Mouse (Mus musculus): ENCODE data around the gene Klhl32.
"Not testable (repeated sequence)": the region's sequence is repeated elsewhere in the genome, so short reads cannot be mapped to it uniquely, and the experiment has no call there.

The Klhl32 gene

DNA sequence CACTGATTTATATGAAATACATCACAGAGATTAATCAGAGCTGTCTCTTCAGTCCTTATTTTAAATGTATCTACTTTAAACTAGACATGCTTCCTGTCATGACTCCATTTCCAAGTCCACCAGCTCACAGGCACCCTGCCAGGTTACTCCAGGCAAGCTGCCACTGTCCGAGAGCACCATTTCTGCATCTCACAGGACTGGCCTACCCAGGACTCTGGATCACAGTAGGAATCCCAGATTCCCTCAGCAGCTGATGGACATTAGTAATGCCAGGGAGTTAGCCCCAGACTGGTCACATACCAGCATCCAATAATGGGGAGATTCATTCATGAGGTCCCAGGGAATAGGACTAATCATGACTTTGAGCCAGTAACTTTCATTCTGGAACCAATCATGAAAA lies 54.7 kb downstream of the Klhl32 start:
- in situ Hi-C loops (cut with MboI, MseI): no loop called here

DNA sequence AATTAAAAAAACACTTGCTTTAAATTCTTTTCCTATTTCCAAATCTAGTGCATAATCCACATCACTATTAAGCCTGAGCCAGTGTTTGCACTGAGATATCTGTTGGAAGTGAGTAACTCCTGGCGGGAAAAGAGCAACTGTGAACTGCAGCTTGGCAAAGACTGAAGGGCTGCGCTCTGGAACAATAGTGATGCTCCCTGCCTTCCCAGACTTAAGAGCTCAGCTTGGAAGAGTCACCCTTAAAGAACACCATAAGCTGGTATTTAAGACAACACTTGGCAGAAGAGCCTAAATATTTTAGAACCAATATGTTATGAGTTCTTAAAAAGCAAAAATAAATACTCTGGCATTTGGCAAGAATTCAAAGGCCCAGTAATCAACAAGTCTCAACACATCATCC lies 55.7 kb downstream of the Klhl32 start:
- in situ Hi-C loops (cut with MboI, MseI): no loop called here

DNA sequence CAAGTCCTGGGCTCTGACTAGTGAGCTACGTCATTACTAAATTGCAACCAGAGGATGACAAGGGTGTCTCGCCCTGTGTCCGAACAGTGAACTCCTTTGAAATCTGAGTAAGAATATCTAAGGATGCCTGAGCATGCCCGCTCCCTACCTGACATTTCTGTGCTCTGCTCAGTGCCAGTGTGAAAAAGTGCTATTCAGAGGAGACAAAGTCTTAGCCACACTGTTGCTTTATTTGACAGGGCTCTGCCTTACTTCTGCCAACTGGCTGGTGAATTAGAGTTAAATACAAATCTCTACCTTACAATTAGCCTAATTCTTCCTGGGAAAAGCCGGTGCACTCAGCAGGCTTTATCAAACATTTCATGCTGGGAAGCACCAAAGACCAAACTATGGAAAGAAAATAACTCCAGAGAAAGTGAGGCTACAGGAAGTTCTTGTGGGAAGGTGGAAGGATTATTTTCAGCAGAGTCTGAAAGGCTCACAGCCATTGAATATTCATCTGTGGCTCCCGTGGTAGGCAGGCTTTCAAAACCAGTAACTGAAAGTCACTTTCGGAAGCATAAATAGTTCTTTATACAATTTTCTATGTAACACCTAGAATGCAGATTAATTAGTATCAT lies 57.1 kb downstream of the Klhl32 start:
- in situ Hi-C loops (cut with MboI, MseI): no loop called here

DNA sequence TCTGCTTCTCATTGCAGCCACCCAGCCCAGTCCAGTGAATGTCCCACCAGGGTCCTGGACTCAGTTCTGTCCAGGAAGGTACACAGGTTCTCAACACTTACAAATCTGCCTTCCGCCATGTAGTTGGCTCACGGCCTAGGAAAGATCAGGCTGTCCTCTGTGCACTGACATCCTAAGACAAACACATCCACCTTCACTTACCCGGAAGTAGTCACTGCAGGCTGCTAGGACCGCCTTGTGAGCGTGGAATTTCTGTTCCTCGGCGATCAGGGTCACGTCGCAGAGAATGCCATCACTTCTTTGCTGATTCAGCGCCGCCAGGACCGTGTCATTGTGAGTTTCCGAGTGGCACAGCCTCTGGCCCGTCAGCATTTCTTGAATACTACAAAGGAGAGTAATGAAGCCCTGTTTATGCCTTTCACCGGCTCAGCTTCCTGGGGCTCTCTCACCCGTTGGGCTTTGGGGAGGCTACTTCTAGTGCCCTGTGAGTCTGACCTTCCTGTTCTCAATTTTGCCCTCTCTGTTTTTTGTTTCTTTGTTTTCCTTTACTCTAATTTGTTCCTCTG lies 58.4 kb downstream of the Klhl32 start:
- in situ Hi-C loops (cut with MboI, MseI): no loop called here

DNA sequence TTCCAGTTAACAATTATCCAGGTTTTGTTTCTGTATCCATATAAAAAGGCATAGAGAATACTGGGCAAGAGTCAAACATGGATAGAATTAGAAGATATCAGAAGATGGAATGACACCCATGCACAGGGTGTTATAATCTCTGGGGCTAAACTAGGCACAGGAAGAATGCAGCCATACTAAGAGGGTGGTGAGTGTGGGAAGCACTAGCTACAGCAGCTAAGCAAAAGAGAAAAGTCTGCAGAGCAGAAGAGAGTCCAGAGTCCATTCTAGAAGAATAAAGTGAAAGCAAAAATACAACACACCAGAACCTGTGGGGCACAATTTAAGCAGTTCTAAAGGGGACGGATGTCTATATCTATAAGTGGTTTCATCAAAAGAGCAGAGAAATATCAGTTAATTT lies 61.6 kb downstream of the Klhl32 start:
- in situ Hi-C loops (cut with MboI, MseI): no loop called here

DNA sequence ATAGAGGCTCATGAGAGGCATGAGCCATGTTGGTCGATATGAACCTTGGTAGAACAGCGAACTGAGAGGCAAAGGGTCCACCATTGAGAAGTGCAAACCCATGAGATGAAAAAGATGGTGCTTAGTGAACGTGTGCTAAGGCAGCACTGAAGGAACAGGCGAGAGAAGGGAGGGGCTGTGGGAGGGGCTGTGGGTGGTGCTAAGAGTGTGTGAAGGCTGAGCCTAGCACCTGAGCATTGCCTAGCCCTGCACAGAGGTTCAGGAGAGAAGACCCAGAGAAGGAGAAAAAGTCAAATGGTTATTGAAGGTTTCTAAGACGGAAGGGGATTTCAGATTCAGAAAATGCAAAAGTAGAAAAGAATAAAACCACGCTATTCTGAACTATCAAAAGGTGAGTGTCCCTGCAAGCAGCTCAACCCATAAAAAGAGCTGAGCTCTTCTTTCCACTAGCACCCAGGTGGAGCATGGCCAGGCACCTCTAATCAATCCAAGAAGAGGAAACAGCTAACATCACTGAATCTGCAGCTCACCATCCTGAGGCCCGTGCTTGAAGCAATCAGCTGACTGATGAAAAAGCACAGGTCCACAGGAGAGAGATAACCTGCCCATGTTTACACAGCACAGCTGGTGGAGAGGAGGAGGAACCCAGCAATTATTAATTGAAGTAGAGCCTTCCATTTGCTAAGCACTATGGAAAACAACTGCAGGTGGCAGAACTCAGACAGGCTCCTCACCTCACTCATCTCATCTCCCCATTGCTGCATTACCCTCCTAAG lies 65.0 kb downstream of the Klhl32 start:
- in situ Hi-C loops (cut with MboI, MseI): no loop called here

DNA sequence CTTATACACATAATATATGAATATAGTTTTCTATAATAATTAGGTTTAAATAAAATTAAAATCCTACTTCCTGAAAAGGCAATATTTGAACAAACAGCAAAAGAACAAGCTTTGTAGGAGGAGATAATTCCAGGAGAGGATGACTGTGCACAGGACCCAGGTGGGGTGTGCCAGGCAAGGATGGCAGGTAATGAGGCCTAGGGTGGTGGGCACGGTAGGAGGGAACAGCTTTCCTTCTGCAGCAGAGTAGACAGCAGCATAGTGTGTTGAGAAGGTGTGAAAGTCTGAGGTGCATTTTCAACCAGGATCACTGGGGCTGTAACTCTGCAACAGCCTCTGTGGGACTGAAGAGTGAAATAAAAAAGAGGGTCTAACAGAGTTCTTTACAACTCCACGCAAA lies 85.0 kb downstream of the Klhl32 start:
- in situ Hi-C loops (cut with MboI, MseI): no loop called here

DNA sequence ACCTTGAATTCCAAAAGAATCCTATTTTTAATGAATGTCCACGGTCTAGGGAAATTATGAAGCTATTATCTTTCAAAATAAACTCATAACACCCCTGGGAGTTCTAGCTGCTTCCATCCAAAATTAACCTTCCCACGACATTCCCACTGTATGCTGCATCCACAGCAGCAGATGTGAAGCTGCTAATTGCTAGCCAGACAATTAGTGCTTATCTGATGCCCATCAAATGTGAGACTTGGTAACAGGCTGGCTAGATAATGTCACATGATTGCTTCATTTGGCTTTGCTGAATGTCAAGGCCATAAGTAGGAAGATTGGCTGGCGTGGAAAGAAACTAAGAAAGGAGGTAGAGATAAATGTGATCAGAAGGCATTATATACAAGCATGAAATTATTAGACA lies 85.5 kb downstream of the Klhl32 start:
- in situ Hi-C loops (cut with MboI, MseI): no loop called here

DNA sequence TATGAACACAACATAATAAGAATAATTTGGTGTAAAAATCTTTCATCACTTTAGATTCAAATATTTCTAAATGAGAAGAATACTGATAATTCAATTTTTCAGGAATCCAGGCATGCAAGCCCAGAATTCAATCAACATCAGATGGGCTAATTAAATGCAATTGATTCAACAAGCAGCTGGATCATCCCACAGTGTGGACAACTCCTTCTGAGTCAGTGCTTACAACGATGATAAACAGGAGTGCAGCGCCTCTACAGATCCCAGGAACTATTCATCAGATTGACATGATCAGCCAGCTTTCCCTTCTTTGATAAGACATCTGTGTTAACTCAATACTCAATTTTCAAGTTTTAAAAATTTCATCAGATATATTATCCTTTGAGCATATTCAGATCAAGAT lies 86.4 kb downstream of the Klhl32 start:
- in situ Hi-C loops (cut with MboI, MseI): no loop called here

DNA sequence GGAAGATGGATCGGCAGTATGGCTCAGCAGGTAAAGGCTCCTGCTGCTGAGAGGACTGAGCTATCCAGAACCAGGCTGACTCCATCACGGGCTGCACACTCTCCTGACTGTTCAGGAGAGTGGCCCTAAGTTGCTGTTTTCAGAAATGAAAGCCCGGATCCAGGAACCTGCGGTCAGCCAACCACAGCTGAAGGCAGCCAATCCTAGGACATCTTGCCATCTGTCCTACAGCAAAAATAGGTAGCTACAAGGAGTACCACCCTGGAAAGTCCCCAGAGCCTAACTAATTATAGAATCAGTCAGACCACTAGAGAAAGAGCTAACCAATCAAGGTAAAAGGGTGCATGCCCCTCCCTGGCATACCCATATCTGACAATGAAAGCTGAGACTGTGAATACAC lies 87.5 kb downstream of the Klhl32 start:
- in situ Hi-C loops (cut with MboI, MseI): no loop called here

DNA sequence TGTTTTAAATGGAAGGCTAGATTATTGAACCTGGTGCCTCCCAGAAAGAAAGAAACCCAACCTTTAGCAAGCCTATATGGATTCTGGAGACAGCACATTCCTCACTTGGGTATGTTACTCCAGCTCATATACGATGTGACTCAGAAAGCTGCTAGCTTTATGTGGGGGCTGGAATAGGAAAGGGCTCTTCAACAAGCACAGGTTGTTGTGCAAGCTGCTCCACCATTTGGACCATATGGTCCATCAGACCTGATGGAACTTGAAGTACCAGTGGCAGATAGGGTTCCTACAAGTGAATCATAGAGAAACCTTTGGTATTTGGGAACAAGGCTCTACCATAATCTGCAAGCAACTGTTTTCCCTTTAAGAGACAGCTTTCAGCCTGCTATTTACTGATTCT lies 92.0 kb downstream of the Klhl32 start:
- in situ Hi-C loops (cut with MboI, MseI): no loop called here

DNA sequence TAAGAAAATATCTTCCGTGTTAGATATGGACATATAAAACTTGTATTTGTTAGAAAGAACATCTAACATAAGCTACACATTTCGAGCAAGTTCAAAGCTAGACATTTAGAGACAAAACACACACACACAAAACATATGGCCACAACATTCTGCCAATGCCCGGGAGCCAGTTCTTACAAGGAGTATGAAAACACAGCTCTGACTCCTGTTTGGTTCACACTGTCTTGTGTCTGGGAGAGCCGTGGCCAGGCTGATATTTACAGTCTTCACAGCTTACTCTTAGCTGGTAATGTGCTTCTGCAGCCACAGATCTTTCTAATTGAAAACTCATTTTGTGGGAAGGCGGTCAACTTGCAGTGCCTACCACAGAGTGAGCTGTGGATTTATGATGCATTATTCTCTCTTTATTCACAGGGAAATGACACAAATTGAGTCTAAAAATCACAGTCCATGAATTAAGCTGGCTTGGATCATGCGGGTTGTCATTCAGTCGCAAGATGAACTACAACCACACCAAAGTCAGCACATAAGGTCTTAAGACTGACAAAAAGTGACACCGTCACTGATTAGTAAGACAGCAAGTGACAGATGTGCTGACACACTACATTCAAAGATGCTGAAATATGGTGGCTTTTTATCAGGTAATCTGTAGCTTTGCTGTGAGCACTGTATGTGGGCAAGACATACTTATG lies 98.3 kb downstream of the Klhl32 start:
- in situ Hi-C loops (cut with MboI, MseI): no loop called here

DNA sequence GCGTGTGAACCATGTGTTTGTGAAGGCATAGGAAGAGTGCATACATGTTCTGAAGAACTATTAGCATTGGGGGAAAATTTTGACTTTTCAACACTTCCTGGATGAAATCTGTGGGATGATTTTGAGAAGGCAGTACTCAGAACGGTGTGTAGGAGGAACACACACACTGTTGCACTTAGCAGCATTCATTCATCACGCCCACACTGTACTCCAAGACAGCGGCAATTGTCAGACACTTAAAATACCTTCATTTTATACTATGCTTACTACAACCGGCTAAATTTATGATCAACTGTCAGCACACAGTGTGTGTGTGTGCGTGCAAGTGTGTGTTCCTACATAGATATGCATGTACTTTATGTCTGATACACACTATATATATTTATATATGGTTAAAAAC lies 113.8 kb downstream of the Klhl32 start:
- in situ Hi-C loops (cut with MboI, MseI): no loop called here

DNA sequence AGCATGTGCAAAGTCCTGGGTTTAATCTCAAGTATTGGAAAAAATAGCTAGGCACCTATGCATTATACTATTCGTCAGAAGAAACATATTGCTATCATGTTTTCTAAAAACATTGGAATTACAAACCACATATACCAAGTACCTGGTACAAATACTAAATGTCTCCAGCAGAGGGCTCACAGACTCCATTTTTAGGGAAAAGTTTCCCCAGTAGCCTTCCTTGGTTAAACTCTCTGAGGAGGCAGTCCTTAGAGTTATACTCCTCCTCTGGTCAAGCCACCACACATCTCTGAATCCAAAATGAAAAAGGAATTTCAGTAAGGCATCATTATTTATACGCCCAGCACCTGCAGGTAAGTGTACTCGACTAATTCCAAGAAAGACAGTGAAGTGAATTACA lies 130.1 kb downstream of the Klhl32 start:
- in situ Hi-C loops (cut with MboI, MseI): loop anchor here (10.0 kb wide), 1 partner anchor 164 kb away; no protein-coding TSS in a partner anchor

DNA sequence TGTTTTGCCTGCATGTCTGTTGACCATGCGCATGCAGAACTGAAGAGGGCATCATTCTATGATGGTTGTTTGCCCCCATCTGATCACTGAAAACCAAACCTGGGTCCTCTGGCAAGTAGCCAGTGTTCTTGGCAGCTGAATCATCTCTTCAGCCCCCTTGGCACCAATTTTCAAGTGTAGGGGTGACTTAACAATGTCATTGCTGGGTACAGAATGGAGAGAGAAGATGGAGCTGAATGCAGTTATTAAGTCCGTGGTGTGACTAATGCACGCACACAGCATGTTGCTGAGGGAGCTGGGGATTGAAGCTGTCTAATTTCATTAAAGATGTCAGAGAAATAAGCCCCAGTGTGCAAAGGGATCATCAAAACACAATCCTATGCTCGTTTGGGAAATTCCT lies 135.4 kb downstream of the Klhl32 start:
- in situ Hi-C loops (cut with MboI, MseI): no loop called here

DNA sequence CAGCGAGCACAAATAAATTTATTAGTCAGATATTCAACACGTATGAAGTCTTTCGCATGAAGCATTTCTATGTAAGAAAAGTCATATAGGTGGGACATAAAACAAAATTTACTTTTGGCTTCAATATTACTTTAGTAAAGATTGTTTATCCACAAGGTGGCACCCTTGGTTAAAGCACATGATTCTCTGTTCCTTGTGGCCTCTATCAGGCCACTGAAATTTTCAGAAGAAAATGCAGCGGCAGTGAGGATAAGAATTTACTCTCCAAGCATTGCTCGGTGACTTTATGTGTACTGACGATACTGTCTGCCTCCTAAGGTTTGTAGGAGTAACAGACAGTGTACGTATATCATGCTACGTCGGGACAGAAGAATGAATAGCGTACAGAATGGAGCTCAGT lies 136.6 kb downstream of the Klhl32 start:
- in situ Hi-C loops (cut with MboI, MseI): no loop called here

DNA sequence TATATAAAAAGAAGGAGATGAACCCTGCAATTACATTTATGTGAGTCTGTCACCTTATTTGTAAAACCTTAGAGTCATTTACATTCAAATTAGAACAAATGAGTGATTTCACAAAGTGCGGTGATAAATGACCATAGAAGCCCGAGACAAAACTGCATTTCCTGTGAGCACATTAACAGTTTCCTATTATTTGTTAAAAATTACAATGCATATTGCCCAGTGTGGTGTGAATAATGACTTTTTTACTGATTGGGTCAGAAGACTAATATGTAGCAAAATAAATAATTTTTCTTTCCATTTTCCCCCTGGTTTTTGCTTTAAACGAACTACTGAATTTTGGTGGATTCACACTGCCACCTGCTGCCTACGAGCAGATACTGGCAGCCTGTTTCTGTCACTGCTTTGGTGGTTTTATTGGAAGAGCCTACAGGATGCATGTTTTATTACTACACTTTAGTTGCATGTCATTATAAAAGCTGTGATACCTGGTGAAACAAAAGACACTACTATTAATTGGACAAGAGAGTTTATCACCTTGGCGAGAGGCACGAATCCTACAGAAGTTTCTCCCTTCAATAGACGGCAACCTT lies 152.3 kb downstream of the Klhl32 start:
- in situ Hi-C loops (cut with MboI, MseI): no loop called here

DNA sequence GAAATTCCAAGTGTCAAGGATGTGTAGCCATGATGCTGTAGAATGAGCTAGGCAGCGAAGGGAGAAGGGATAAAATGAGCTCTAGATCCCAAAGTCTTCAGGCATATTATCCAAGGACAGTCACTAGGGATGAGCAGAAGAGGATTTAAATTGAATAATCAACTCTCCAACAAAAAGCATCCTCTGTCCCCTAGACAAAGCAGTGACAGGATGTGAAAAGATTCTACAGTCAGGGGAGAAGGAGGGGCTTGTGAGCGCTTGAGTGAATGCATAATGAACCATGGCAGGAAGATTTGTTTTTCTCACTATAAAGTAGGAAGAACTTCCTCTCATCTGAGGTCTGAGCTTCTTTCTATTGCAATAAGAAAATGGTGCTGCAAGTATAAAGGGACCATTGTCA lies 170.8 kb downstream of the Klhl32 start:
- in situ Hi-C loops (cut with MboI, MseI): no loop called here

DNA sequence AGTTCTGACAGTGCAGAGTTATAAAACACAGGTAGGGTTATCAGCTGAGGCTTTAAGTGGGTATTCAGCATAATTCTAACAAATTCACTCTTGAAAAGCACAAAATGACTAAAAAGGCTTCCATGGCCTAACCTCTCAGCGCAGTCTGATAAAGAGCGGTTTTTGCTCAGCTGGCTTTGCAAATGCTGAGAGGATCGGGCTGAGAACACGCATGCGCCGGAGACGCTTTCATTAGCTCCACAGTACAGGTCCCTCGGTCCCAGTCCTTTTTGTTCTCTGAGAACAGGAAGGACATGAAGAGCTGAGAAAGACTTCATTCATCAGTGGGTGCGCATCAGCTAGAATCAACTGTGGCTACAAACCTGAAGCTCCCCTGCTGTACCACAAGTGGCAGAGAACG lies 180.9 kb downstream of the Klhl32 start:
- in situ Hi-C loops (cut with MboI, MseI): no loop called here

DNA sequence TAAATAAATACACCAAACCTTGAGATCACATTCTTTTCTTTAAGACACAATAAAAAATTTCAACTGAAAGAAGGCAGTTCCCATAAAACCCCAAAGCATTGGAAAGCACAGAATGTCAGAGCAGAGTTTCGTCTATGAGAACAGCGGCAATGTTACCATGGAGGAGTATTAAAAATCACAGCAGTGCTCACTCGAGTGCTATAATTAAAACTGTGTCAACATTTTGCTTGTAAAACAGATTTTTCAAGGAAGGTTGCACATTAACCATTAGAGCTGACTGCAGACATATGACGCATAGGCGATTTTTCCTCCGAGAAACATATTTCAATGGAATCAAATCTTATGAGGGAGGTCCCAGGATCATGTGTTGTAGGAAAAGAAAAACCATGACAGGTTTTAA lies 191.7 kb downstream of the Klhl32 start:
- in situ Hi-C loops (cut with MboI, MseI): no loop called here

DNA sequence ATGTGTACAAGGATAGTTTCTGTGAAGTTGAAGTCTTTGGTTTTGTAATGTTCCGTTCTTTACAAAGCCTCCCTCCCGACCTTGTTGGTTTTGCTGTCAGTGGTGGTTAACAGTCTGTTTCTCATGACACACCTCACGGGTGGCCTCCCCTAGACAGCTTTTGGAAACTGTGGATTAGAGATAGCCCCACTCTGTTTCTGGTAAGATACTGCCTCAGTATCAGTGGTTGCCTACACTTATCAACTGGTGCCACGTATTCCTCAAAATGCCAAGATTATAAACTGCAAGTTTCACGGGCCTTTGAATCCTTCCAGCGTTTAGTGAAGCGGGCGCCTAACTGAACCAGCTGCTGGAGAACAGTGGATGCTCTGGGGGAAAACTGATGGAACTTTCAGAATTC lies 206.2 kb downstream of the Klhl32 start:
- in situ Hi-C loops (cut with MboI, MseI): not testable (repeated sequence)

DNA sequence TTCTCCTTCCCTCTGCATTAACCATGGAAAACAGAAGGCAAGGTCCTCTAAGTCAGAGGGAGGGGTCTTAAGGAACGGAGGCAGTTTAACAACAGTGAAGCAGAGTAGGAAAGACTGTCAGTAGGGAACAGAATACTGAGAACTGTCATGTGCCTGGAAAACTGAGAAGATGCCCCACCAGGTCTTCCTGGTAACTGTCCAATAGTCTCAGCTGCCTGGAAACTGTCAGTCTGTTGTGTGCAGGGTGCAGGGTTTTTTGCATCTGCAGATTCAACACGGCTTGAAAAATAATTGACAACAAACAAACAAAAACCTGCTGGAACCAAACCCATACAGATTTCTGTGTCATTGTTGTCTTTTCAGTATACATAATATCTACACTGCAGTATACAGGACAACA lies 208.6 kb downstream of the Klhl32 start:
- in situ Hi-C loops (cut with MboI, MseI): no loop called here

Data from T-helper 1 cell (primary cell).